Mouse (Mus musculus) kidney, adult 2 months (tissue): ENCODE measurements around the gene Ccl7.

Experiments used
- CTCF ChIP-seq: fragments of 200-500 bp; conservative IDR thresholded peaks from 2 replicates; pipeline ENCODE4 v1.5.1; 2011; ENCODE audit warnings: low read depth, mild to moderate bottlenecking, control low read depth, low read length, moderate library complexity, mixed read lengths; ENCODE audit not compliant: insufficient read depth, insufficient read length
- POLR2A ChIP-seq: fragments of 200-500 bp; IDR thresholded peaks from one replicate; pipeline ENCODE4 v1.6.1; 2011; ENCODE audit warnings: low read depth, low read length, control low read depth

DNA sequence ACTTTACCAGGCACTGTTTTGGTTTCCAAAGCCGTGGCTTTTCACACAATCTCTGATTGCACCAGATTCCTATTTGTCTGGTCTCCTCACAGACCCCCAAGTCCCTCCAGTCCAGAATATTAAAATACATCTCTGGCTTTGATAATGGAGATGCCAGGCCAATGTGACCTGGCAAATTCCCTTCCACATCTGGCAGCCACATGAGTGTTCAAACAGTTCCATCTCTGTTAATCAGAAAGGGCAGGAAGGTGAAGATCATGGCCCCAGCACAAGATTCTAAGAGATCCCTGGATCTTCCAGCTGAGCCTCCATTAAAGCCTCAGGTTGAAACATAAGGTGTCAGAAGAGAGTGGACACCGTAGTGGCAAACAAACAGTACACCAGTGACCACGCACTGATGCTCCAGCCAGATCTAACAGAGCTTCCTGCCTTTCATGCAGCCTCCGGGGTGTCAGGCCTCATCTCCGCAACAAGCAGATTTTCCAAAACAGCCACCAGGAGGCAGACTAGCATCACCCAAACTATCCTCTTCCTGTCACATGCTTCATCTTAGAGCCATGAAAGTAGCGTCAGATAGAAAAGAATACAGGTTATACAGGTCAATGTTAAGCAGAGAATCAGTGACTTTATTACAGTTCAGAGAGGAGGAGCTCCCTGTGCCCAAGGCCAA is 2.4 kb downstream of the Ccl7 start:
- TF ChIP-seq POLR2A (no peak), CTCF (peak; percentile 50)
